Mouse (Mus musculus) ZHBTc4 (cell line): ENCODE measurements at regions not wholly inside any gene's neighbourhood (a gene's known extent, or its start where the extent isn't known, plus 50 kb on each side); places are given as distances from the start of the nearest gene placed in this dataset.

Experiments
- DNase-seq: peaks from one replicate; pipeline ENCODE4 v3.0.0-alpha.2; 2011; ENCODE audit warnings: low read depth, low spot score

GRCm38 (mm10) chr1:186295201-186295600 is 178.1 kb upstream of the Lyplal1 start:
- DNase-seq = no peak

- DNase-seq = no peak
These were observed 177.5 kb upstream of the Lyplal1 start for GRCm38 (mm10) chr1:186294635-186295034.

GRCm38 (mm10) chr1:186289117-186289516 is 172.0 kb upstream of the Lyplal1 start:
- peak; percentile 44 for DNase-seq

GRCm38 (mm10) chr1:186287831-186288230 is 170.7 kb upstream of the Lyplal1 start:
- DNase-seq = no peak

- no peak for DNase-seq
These were observed 169.3 kb upstream of the Lyplal1 start for GRCm38 (mm10) chr1:186286401-186286800.

GRCm38 (mm10) chr1:186277981-186278634 is 161.0 kb upstream of the Lyplal1 start:
- no peak for DNase-seq

- DNase-seq = no peak
These were observed 154.3 kb upstream of the Lyplal1 start for GRCm38 (mm10) chr1:186271436-186271835.

- DNase-seq = no peak
These were observed 150.2 kb upstream of the Lyplal1 start for GRCm38 (mm10) chr1:186267317-186267716.

GRCm38 (mm10) chr1:186264639-186265038 is 147.5 kb upstream of the Lyplal1 start:
- no peak for DNase-seq

GRCm38 (mm10) chr1:186263955-186264354 is 146.8 kb upstream of the Lyplal1 start:
- DNase-seq = no peak

- DNase-seq = no peak
These were observed 146.1 kb upstream of the Lyplal1 start for GRCm38 (mm10) chr1:186263196-186263595.

- no peak for DNase-seq
These were observed 144.9 kb upstream of the Lyplal1 start for GRCm38 (mm10) chr1:186262040-186262439.

GRCm38 (mm10) chr1:186261326-186261833 is 144.3 kb upstream of the Lyplal1 start:
- DNase-seq = peak; percentile 93

GRCm38 (mm10) chr1:186257611-186258010 is 140.5 kb upstream of the Lyplal1 start:
- DNase-seq = no peak

- DNase-seq = no peak
These were observed 138.5 kb upstream of the Lyplal1 start for GRCm38 (mm10) chr1:186255476-186256080.

- DNase-seq = peak; percentile 59
These were observed 137.4 kb upstream of the Lyplal1 start for GRCm38 (mm10) chr1:186254500-186254899.

- DNase-seq = no peak
These were observed 135.4 kb upstream of the Lyplal1 start for GRCm38 (mm10) chr1:186252551-186252950.

- DNase-seq = no peak
These were observed 133.2 kb upstream of the Lyplal1 start for GRCm38 (mm10) chr1:186250316-186250715.

GRCm38 (mm10) chr1:186249214-186249613 is 132.1 kb upstream of the Lyplal1 start:
- no peak for DNase-seq

- DNase-seq = no peak
These were observed 128.8 kb upstream of the Lyplal1 start for GRCm38 (mm10) chr1:186245723-186246440.

- DNase-seq = peak; percentile 35
These were observed 124.0 kb upstream of the Lyplal1 start for GRCm38 (mm10) chr1:186241112-186241511.

GRCm38 (mm10) chr1:186237556-186237955 is 120.4 kb upstream of the Lyplal1 start:
- DNase-seq = no peak
